Mouse (Mus musculus): ENCODE results near the gene Zfp575. TPM values are rescaled to one million over a fixed set of nuclear protein-coding genes. Genes with fewer than 3 reads are reported as not detected.

Gene Zfp575
- polyA plus RNA-seq, 1 experiment = 0.27 TPM

GRCm38 (mm10) chr7:24537081-24537480 lies 50.4 kb downstream of the Zfp575 start:
- TF ChIP-seq CTCF (IDR thresholded peaks at IDR 0.05; ENCODE audit: insufficient read depth, low read length) (no peak), POLR2A (IDR thresholded peaks at IDR 0.05; ENCODE audit: borderline replicate concordance, extremely low read depth, low read depth, low read length) (no peak)
- Histone ChIP-seq H3K4me3 (replicated peaks; ENCODE audit: extremely low read depth, low read depth, low read length) (no peak overlapping the region), H3K4me1 (ENCODE audit: control insufficient read depth, insufficient read depth, low read length) (no peaks in the 10 kb centered on the region)
- no peak for DNase-seq
- 85% methylated on average over 4 of the region's 4 CpGs for WGBS

- Histone ChIP-seq H3K4me1 (ENCODE audit: control insufficient read depth, insufficient read depth, low read length) (peaks cover 4% of the 10 kb centered on the region; the same call in 1 of the 2 replicates), H3K4me3 (replicated peaks; ENCODE audit: extremely low read depth, low read depth, low read length) (no peak overlapping the region)
- WGBS = 69% methylated on average over 19 of the region's 19 CpGs
- DNase-seq = no peak
- no peak for TF ChIP-seq CTCF (IDR thresholded peaks at IDR 0.05; ENCODE audit: insufficient read depth, low read length)
- TF ChIP-seq POLR2A (IDR thresholded peaks at IDR 0.05; ENCODE audit: borderline replicate concordance, extremely low read depth, low read depth, low read length) = no peak
These were observed 53.1 kb downstream of the Zfp575 start for GRCm38 (mm10) chr7:24534301-24534700.

Other genes with a start within 250 kb of the Zfp575 start
- 32.1 TPM in 1 of 2 replicates, not detected in the other for gene Lypd5, start 238.4 kb downstream of the Zfp575 start, polyA plus RNA-seq (2012; rRNA removed)
- gene Kcnn4, start 217.4 kb downstream of the Zfp575 start, polyA plus RNA-seq (2012; rRNA removed) = 9.0 and 11.3 TPM in 2 replicates
- 35.8 and 58.4 TPM in 2 replicates for gene Smg9, start 188.0 kb downstream of the Zfp575 start, polyA plus RNA-seq (2012; rRNA removed)
- gene Irgc1, start 135.3 kb downstream of the Zfp575 start, polyA plus RNA-seq (2012; rRNA removed) = 0.69 and 3.8 TPM in 2 replicates
- 65.6 and 88.8 TPM in 2 replicates for gene Plaur, start 125.2 kb downstream of the Zfp575 start, polyA plus RNA-seq (2012; rRNA removed)
- 12.3 and 18.6 TPM in 2 replicates for gene Cadm4, start 105.6 kb downstream of the Zfp575 start, polyA plus RNA-seq (2012; rRNA removed)
- gene Zfp428, start 80.6 kb downstream of the Zfp575 start, polyA plus RNA-seq (2012; rRNA removed) = 7.1 and 12.1 TPM in 2 replicates
- gene AC161166.1, start 75.2 kb downstream of the Zfp575 start, polyA plus RNA-seq (2012; rRNA removed) = not detected in 2 replicates
- gene Irgq, start 57.0 kb downstream of the Zfp575 start, polyA plus RNA-seq (2012; rRNA removed) = 14.7 and 16.5 TPM in 2 replicates
- 0.15 and 24.2 TPM in 2 replicates for gene Pinlyp, start 41.5 kb downstream of the Zfp575 start, polyA plus RNA-seq (2012; rRNA removed)
- gene Xrcc1, start 41.4 kb downstream of the Zfp575 start, polyA plus RNA-seq (2012; rRNA removed) = 36.9 and 40.5 TPM in 2 replicates
- 20.2 and 24.5 TPM in 2 replicates for gene Ethe1, start 98 bp downstream of the Zfp575 start, polyA plus RNA-seq (2012; rRNA removed)
- gene Phldb3, start 23.1 kb upstream of the Zfp575 start, polyA plus RNA-seq (2012; rRNA removed) = 3.6 and 5.9 TPM in 2 replicates
- gene Lypd3, start 48.9 kb upstream of the Zfp575 start, polyA plus RNA-seq (2012; rRNA removed) = 0.07 and 63.0 TPM in 2 replicates
- 0.18 TPM in 1 of 2 replicates, not detected in the other for gene Tex101, start 89.0 kb upstream of the Zfp575 start, polyA plus RNA-seq (2012; rRNA removed)
- not detected in 2 replicates for gene BC049730, start 121.6 kb upstream of the Zfp575 start, polyA plus RNA-seq (2012; rRNA removed)
- not detected in 2 replicates for gene Gm4763, start 139.3 kb upstream of the Zfp575 start, polyA plus RNA-seq (2012; rRNA removed)
- 2.8 and 5.2 TPM in 2 replicates for gene Cd177, start 172.7 kb upstream of the Zfp575 start, polyA plus RNA-seq (2012; rRNA removed)
- gene Ceacam10, start 189.6 kb upstream of the Zfp575 start, polyA plus RNA-seq (2012; rRNA removed) = 0.38 and 0.41 TPM in 2 replicates

All from lung, adult 2 months (tissue).